Mouse (Mus musculus) monocyte, adult 2 months (primary cell): ENCODE measurements around the gene Iqgap3.

ENCODE experiments used
- DNase-seq, 2 experiments: peaks; one replicate each; pipeline ENCODE4 v3.0.0; 2022; ENCODE audit warnings: low spot score in 2 of 2, low read depth in 1 of 2

The Iqgap3 gene

GRCm38 (mm10) chr3:88149510-88149974 lies 67.8 kb downstream of the Iqgap3 start:
- no peak for DNase-seq

- no peak for DNase-seq
Measured at GRCm38 (mm10) chr3:88150061-88150998, 68.6 kb downstream of the Iqgap3 start.

GRCm38 (mm10) chr3:88150999-88151364 lies 69.2 kb downstream of the Iqgap3 start:
- no peak for DNase-seq

DNA sequence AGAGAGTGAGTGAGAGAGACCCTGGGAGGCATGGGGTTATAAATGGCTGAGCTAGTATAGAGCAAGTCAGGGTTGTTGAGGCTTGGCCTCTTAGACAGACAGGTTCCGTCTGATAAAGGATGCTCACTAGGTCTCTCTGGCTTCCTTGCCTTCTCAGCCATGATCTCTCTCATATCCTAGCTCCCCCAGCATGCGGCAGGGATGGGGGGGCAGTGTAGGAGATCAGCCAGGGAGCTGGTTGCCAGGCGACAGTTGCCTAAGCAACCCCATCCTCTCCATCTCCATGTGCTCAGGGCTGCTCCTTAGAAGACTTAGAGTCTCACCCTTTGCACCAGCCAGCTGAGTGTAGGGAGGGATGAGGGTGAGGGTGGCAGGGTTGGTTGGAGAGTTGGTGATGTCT lies 70.3 kb downstream of the Iqgap3 start:
- no peak for DNase-seq

GRCm38 (mm10) chr3:88153290-88154011 lies 71.7 kb downstream of the Iqgap3 start:
- no peak for DNase-seq

DNA sequence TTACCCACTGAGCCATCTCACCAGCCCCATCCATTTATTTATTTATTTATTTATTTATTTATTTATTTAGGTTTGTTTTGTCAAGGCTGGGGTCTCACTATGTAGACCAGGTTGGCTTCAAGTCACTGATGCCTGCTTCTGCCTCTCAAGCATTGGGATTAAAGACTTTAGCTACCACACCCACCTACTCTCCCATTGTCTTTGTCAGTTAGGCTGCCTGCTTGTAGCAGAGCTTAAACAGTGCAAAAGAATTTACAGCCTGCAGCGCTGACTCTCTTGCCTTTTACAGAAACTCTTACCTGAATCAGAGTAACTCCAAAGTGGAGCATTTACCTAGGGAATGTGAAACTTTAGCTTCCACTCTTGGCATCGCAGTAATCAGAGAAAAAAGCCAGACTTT lies 72.5 kb downstream of the Iqgap3 start:
- no peak for DNase-seq

GRCm38 (mm10) chr3:88156817-88157216 lies 75.0 kb downstream of the Iqgap3 start:
- DNase-seq: no peak

DNA sequence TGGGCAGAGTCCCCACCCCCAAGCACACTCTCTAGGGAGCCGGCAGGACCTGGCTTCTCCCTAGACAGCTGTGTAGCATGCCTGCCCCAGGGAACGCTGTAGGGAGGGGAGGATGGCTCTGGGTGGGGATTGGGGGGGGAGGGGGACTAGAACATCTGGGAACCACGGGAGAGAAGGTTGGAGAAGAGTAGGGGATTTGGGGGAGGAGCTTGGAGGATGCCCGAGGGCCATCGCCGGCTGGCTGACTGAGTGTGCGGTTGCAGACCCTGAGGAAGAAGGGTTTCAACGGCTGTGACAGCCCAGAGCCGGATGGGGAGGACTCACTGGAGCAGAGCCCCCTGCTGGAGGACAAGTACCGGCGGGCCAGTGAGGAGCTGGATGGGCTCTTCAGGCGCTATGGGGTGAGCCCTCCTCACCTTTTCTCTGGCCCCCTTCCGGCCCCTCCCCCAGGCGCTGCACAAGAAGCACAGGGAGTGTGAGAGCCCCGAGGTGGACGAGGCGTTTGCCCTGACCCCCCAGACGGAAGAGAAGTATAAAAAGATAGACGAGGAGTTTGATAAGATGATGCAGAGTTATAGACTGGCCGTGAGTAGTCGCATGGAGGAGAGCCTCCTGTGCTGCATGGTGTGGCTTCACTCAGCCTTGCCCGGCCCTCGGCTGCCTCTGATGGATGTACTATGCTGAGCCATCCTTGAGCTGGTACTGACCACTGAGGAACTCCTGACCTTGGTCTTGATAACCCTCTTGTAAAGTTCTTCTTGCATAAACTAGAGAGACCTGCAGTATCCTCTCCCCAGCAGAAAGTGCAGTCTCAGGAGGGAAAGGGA lies 76.2 kb downstream of the Iqgap3 start:
- DNase-seq: no peak

- no peak for DNase-seq
Measured at GRCm38 (mm10) chr3:88158991-88159390, 77.2 kb downstream of the Iqgap3 start.

DNA sequence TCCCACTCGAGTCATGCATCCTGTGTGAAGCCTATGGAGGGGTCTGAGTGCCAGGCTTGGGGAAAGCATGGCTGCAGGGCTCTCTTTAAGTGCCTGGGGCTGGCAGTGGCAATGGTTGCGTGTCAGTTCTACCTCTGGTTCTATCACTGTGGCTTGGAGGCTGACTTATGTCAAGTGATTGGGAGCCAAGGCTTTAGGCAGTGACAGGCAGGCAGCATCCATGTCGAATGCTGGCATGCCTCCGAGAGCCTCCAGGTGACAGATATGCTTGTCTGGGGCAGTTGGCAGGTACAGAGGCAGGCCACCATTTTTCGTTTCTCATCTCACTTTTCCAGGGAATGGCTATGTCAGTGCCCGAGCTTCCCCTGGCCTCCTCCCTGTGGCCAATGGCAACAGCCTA lies 79.1 kb downstream of the Iqgap3 start:
- no peak for DNase-seq

DNA sequence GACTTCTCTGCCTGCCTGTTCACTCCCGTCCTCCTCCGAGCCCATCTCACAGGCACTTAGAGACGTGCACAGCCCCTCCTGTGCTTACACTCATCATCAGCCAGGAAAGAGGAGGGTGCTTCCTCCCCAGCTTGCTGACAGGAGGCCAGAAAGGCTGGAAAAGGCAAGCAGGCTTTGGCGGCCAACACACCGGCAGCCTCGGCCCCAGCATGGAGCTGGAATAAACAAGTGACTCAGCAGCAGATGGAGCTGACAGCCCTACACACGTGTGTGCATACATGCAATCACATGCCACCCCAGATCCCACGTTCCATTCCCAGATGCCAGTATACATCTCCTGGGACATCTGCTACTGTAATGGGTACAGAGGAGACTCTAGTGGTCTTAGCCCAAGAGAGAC lies 80.5 kb downstream of the Iqgap3 start:
- no peak for DNase-seq

DNA sequence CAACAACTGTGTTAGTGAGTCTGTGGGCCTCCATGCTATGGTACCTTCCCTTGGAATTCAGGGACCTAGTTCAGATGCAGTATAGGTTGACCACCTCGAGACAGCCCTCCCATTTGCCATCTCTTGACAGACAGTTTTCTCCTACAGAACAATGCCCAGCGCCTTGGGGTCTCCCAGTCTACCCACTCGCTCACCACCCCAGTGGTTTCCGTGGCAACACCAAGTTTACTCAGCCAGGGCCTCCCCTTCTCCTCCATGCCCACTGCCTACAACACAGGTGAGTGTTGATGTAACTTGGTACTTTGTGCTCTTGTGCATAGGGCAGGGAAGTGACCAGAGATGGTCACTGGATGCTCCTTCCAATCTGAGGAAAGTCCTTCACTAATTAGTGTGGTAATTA lies 81.0 kb downstream of the Iqgap3 start:
- no peak for DNase-seq

DNA sequence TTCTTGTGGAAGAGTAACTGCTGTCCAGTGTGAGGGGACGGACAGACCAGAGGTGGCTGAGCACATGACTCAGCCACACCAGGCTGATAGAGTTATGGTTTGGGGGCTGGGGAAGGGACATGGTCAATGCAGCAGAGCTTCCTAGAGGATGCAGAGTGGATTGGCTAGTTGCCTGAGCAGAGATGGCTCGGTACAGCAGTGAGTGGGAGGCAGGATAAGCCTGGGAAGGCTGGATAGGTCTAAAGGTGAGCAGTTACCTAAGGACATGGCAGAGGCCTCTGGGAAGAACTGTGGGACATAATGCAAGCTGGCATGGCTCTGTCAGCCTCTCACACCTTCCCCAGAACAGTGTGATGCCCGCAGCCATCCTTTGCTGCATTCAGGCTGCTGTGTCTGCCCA lies 82.1 kb downstream of the Iqgap3 start:
- no peak for DNase-seq

DNA sequence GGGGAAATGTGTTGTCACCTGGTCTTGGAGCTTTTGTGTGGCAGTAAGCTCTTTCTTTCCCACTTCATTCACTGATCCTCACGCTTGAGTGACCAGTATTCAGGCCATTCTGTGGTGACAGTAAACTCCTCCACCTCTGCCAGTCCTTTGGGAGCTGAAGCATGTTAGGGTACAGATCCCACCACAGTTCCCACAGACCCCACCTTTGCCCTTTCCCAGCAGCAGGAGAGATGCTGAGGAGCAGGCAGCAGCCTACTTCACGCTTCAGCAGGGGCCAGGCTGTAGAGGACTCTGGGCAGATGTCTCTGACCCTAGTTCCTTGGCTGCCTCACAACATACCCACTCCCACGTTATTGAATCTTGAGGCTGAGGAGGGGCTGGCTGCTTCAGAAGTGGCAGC lies 82.5 kb downstream of the Iqgap3 start:
- no peak for DNase-seq

- no peak for DNase-seq
Measured at GRCm38 (mm10) chr3:88166056-88166455, 84.3 kb downstream of the Iqgap3 start.

DNA sequence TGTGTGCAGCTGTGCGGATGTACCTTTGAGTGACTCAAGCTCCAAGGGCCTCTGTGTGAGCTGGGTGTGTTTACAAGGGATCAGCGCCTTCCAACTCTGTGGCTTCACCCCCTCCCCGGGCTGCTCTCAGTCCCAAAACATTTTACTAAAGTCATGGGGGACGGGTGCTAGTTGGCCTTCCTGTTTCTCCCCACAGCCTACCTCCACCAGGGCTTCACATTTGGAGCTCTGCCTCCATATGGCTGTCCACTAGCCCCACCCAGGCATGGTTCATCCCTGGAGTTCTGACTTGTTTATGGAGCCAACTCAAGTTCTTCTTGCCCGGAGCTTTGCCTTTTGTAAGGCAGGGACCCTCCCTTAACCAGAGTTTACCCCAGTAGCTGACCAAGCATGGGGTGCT lies 88.6 kb downstream of the Iqgap3 start:
- no peak for DNase-seq
